ENCODE assay signal across 18 mouse cellular contexts in genomic region chr15:27804447-27804846, GRCm38 (mm10).
DNase-seq lines count a peak whose midpoint lies in the region; ATAC-seq and TF ChIP-seq lines count a peak whose summit lies in the region.
"Had no signal": no experiment of that assay in that cellular context is flagged by ENCODE, and none has a peak within 500 bp of the region (broad histone marks: within the 10 kb centered on the region; RNA-seq: fewer than 3 reads in every experiment).

No protein-coding gene starts in this region.

- no peaks in the 10 kb centered on the region for H3K27me3 ChIP-seq in limb, embryonic 11.5 days (ENCODE audit: control insufficient read depth, insufficient read depth, low read length)
- H3K27me3 ChIP-seq: CH12.LX had no signal

- TF ChIP-seq CTCF in layer of hippocampus, adult 2 months (conservative IDR thresholded peaks at IDR 0.05): no peak

- no peak overlapping the region for H3K4me2 ChIP-seq in limb, embryonic 11.5 days (ENCODE audit: low read depth, severe bottlenecking)

- no peak overlapping the region for H3K9ac ChIP-seq in limb, embryonic 11.5 days (ENCODE audit: low read length)

- peak overlapping the region; percentile 88 for H3K27ac ChIP-seq in layer of hippocampus, adult 2 months
- peak overlapping the region; percentile 63; the same call in 1 of the 2 replicates for H3K27ac ChIP-seq in limb, embryonic 11.5 days (replicated peaks; ENCODE audit: low read depth, low read length)
- H3K27ac ChIP-seq: gastrocnemius, adult 2 months had no signal

- peak; percentile 25 for ATAC-seq in frontal cortex, adult (ENCODE audit: low TSS enrichment)
- no peak for ATAC-seq in limb, embryonic 11.5 days (ENCODE audit: insufficient number of reproducible peaks, low FRiP score, low TSS enrichment, low read depth)
- ATAC-seq: forebrain, embryonic 14.5 days had no signal

- 87% methylated on average over 14 of the region's 14 CpGs for WGBS in limb, embryonic 11.5 days

- no peaks in the 10 kb centered on the region for H3K9me3 ChIP-seq in limb, embryonic 11.5 days (ENCODE audit: control insufficient read depth, low read length)

- H3K4me3 ChIP-seq in layer of hippocampus, adult 2 months: no peak overlapping the region
- H3K4me3 ChIP-seq in limb, embryonic 11.5 days (ENCODE audit: low read depth, low read length): no peak overlapping the region
- H3K4me3 ChIP-seq: gastrocnemius, adult 2 months had no signal

- H3K36me3 ChIP-seq in limb, embryonic 11.5 days (ENCODE audit: control insufficient read depth, insufficient read depth, low read length): no peaks in the 10 kb centered on the region; the same call in 1 of the 2 replicates

- peaks cover 41% of the 10 kb centered on the region for H3K4me1 ChIP-seq in limb, embryonic 11.5 days (ENCODE audit: control insufficient read depth, insufficient read depth, low read length)

- no peak for DNase-seq in frontal cortex, postnatal 25 days (ENCODE audit: low spot score in 2 of 2)
- no peak for DNase-seq in layer of hippocampus, adult 2 months (ENCODE audit: low spot score in 2 of 2)
- DNase-seq in layer of hippocampus, postnatal 25 days (ENCODE audit: extremely low spot score in 1 of 2, low spot score in 1 of 2): no peak
- DNase-seq in brain, adult 2 months (ENCODE audit: low read depth, low spot score): peak; percentile 72
- no peak for DNase-seq in limb, embryonic 11.5 days (ENCODE audit: low spot score)
- DNase-seq in MN1 (ENCODE audit: low spot score): no peak
- no peak for DNase-seq in kidney, adult 8-10 months
- DNase-seq: adrenal gland, postnatal 14 days; cerebellum, adult 8-10 months; gastrocnemius, adult 2 months; heart, adult 11 months; kidney, adult 9 months; lung, adult 18-20 months; midbrain, embryonic 14.5 days; thymus, postnatal 14 days had no signal
